Mouse (Mus musculus): Measurements from ENCODE around the gene Entpd8. TPM values are rescaled to one million over a fixed set of nuclear protein-coding genes. Genes with fewer than 3 reads are reported as not detected.

Gene Entpd8
- polyA plus RNA-seq, 1 experiment from 2014 or later: not detected

DNA sequence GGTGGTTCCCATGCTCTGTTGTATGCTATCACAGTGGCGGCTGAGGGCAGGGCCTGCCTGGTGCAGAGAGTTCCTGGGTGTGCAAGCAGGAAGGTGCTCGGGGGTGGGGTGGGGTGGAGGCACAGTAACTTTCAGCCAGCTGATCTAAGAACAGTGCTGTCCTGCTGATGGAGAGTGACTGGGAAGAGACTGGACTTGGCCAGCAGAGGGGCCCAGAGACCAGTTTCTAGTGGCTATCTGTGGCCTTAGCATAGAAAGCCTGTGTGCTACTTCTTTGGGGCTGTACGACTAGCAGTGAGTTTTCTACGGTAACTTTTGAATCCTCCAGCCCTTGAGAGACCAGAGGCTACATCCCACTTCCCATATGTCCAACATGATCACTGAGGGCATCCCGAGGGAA is 18.9 kb downstream of the Entpd8 start:
- no peak overlapping the region for H3K9ac ChIP-seq
- no peak overlapping the region for H3K27ac ChIP-seq
- H3K4me1 ChIP-seq: 0 out of 2 replicates have a peak, but pooled peaks cover 6% of the 10 kb centered on the region
- no peaks in the 10 kb centered on the region for H3K36me3 ChIP-seq (replicated peaks)
- peak; percentile 56; the same call in 1 of the 2 replicates for ATAC-seq (replicated peaks)
- no peak overlapping the region for H3K4me2 ChIP-seq
- H3K9me3 ChIP-seq: no peaks in the 10 kb centered on the region
- no peak overlapping the region for H3K4me3 ChIP-seq
- 45% methylated on average over 5 of the region's 5 CpGs for WGBS
- peaks cover 3% of the 10 kb centered on the region; the same call in 1 of the 2 replicates for H3K27me3 ChIP-seq (replicated peaks)

DNA sequence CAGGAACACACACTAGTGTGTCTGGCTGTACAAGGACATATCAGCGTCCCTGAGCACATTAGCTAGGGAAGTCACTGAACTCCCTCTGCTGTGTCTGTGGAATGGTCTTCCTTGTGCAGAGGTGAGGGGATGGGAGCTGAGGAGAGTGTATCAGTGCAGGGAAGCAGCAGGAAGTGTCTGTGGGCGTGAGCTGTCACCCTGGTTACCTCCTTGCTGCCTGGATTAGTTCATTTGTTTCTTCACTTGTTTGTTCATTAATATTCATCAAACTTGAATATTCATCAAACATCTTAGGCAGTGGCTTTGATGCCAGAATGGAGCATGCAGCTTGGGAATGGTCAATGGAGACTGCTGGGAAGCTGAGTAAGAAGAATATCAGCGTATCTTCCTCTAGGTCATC is 19.6 kb downstream of the Entpd8 start:
- WGBS: 40% methylated on average over 3 of the region's 3 CpGs
- H3K4me3 ChIP-seq: no peak overlapping the region
- peak; percentile 56 for ATAC-seq (replicated peaks)
- H3K27ac ChIP-seq: no peak overlapping the region
- no peak overlapping the region for H3K9ac ChIP-seq
- no peak overlapping the region for H3K4me2 ChIP-seq
- no peaks in the 10 kb centered on the region for H3K9me3 ChIP-seq
- 0 out of 2 replicates have a peak, but pooled peaks cover 6% of the 10 kb centered on the region for H3K4me1 ChIP-seq
- no peaks in the 10 kb centered on the region for H3K36me3 ChIP-seq (replicated peaks)
- no peaks in the 10 kb centered on the region; the same call in 1 of the 2 replicates for H3K27me3 ChIP-seq (replicated peaks)

GRCm38 (mm10) chr2:25104122-25104521 is 24.0 kb downstream of the Entpd8 start:
- H3K4me2 ChIP-seq: no peak overlapping the region
- H3K4me1 ChIP-seq: 0 out of 2 replicates have a peak, but pooled peaks cover 5% of the 10 kb centered on the region
- H3K27ac ChIP-seq: no peak overlapping the region
- no peak overlapping the region for H3K4me3 ChIP-seq
- 90% methylated on average over 2 of the region's 2 CpGs for WGBS
- H3K36me3 ChIP-seq (replicated peaks): no peaks in the 10 kb centered on the region
- H3K9ac ChIP-seq: no peak overlapping the region
- no peaks in the 10 kb centered on the region for H3K9me3 ChIP-seq
- no peaks in the 10 kb centered on the region; the same call in 1 of the 2 replicates for H3K27me3 ChIP-seq (replicated peaks)
- no peak for ATAC-seq (replicated peaks)

DNA sequence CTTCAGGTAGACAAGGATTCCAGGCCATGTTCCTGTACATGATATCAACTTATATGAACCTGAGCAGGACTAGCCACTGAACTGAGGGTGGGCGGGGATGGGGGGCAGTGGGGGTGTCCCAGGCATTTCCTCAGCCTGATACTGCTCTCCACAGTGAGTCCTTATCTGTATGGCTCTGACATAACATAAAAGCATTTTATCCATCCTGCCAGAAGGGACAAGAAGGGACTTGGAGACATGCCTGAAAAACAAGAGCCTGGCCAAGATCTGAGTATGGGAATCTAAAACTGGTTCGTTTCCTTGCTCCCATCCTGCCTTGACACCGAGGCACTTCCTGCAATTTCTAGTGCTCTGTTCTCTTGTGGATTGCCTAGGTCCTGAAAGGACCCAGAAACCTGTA is 25.9 kb downstream of the Entpd8 start:
- Histone ChIP-seq H3K27ac (no peak overlapping the region), H3K4me3 (no peak overlapping the region), H3K4me1 (no peaks in the 10 kb centered on the region), H3K4me2 (no peak overlapping the region), H3K36me3 (replicated peaks) (no peaks in the 10 kb centered on the region), H3K9ac (no peak overlapping the region), H3K9me3 (no peaks in the 10 kb centered on the region), H3K27me3 (replicated peaks) (no peaks in the 10 kb centered on the region)
- ATAC-seq (replicated peaks): no peak
- WGBS: 73% methylated on average over 3 of the region's 3 CpGs

DNA sequence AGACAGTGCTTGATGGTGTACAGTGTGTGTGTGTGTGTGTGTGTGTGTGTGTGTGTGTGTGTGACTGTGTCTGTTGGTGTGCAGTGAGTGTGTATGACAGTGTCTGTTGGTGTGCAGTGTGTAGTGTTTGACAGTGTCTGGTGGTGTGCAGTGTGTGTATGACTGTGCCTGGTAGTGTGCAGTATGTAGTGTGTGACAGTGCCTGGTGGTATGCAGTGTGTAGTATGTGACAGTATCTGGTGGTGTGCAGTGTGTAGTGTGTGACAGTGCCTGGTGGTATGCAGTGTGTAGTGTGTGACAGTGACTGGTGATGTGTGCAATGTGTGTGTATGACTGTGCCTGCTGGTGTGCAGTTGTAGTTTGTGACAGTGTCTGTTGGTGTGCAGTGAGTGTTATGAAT is 29.4 kb downstream of the Entpd8 start:
- ATAC-seq (replicated peaks): no peak
- no peak overlapping the region for H3K9ac ChIP-seq
- no peaks in the 10 kb centered on the region for H3K9me3 ChIP-seq
- H3K27me3 ChIP-seq (replicated peaks): no peaks in the 10 kb centered on the region
- H3K4me1 ChIP-seq: no peaks in the 10 kb centered on the region
- no peak overlapping the region for H3K27ac ChIP-seq
- H3K4me2 ChIP-seq: no peak overlapping the region
- H3K36me3 ChIP-seq (replicated peaks): no peaks in the 10 kb centered on the region
- H3K4me3 ChIP-seq: no peak overlapping the region

DNA sequence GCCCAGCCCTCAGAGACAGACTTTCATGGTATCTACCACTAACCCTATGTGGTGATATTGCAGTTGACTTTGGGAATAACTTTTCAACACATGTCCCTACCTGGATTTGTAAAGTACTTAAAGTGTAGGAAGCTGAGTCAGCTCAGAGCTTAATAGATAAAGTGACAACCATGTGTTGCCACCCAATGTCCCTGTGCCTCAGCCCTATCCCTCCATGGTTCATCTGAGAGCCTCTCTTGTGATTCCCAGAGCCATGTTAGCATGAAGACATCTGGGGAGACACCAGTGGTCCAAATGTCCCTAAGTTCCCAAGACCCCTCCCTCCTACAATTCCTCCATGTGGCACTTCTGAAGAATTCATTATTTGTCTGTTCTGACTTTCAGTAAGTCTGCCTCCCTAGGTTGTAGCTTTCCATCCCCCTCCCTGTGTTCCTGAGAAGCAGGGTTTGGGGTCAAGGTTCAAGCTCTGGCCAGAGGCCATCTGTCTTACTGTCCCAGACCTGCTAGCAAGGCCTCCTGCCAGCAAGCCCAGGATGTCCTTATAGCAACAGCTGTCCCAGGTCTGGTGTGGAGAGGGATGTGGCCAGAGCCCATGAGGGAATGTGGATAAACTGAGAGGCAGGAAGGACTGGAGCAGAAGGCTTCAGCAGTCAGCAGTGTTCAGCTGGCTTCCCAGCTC is 30.5 kb downstream of the Entpd8 start:
- no peak overlapping the region for H3K4me3 ChIP-seq
- H3K27me3 ChIP-seq (replicated peaks): no peaks in the 10 kb centered on the region
- no peak for ATAC-seq (replicated peaks)
- no peak overlapping the region for H3K27ac ChIP-seq
- no peaks in the 10 kb centered on the region for H3K36me3 ChIP-seq (replicated peaks)
- H3K4me1 ChIP-seq: no peaks in the 10 kb centered on the region
- no peaks in the 10 kb centered on the region for H3K9me3 ChIP-seq
- H3K4me2 ChIP-seq: no peak overlapping the region
- H3K9ac ChIP-seq: no peak overlapping the region

DNA sequence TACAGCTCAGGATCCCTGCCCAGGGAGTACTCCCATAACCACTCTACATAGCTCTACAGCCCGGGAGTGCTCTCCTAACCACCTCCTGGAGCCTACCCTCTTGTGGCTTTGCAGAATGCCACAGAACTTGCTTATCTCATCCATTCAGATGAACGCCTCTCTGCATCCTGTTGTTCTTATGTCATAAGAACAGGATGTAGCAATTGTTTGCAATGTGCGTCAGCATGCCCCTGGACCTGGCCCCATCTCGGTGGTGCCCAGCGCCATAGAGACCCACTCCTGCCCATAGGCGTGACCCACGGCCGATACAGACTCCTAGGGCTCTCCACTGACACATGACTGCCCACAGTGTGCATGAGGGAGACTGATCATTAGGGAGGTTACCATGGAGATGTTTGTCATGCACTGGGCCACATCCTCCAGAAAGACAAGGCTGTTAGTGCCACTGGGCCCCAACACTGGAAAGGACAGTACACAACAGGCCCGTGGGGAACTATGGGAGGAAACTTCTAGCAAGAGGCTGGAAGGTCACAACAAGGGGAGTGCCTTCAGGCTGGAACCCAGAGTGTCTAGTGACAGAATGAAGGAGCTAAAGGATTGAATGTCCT is 31.2 kb downstream of the Entpd8 start:
- Histone ChIP-seq H3K36me3 (replicated peaks) (no peaks in the 10 kb centered on the region), H3K9me3 (no peaks in the 10 kb centered on the region), H3K27ac (no peak overlapping the region), H3K4me3 (no peak overlapping the region), H3K4me1 (no peaks in the 10 kb centered on the region), H3K9ac (no peak overlapping the region), H3K4me2 (no peak overlapping the region), H3K27me3 (replicated peaks) (no peaks in the 10 kb centered on the region)
- WGBS: 63% methylated on average over 9 of the region's 9 CpGs
- no peak for ATAC-seq (replicated peaks)

DNA sequence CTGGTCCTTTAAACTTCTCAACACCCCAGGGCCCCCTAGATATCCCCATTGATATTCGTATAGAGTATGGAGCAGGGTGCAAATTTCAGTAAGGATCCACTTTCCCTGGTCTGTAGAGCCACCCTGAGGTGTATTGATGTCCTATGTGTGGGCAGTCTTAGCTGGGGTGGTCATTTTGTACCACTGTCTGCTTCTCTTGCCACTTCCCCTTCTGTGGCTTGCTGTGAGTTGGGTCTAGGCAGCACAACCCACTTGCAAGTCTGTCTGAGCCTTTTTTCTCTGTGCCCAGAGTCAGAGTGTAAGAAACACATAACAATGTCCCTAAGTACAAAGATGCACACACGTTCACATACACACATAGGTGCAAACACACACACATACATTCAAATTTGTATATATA is 34.2 kb downstream of the Entpd8 start:
- no peaks in the 10 kb centered on the region for H3K27me3 ChIP-seq (replicated peaks)
- no peak for ATAC-seq (replicated peaks)
- H3K36me3 ChIP-seq (replicated peaks): no peaks in the 10 kb centered on the region
- no peak overlapping the region for H3K4me3 ChIP-seq
- no peaks in the 10 kb centered on the region for H3K9me3 ChIP-seq
- no peak overlapping the region for H3K27ac ChIP-seq
- H3K9ac ChIP-seq: no peak overlapping the region
- H3K4me1 ChIP-seq: no peaks in the 10 kb centered on the region
- no peak overlapping the region for H3K4me2 ChIP-seq
- 88% methylated on average over 2 of the region's 2 CpGs for WGBS

GRCm38 (mm10) chr2:25115442-25115841 is 35.3 kb downstream of the Entpd8 start:
- Histone ChIP-seq H3K4me2 (no peak overlapping the region), H3K27ac (no peak overlapping the region), H3K27me3 (replicated peaks) (no peaks in the 10 kb centered on the region), H3K4me1 (no peaks in the 10 kb centered on the region), H3K4me3 (no peak overlapping the region), H3K9me3 (no peaks in the 10 kb centered on the region), H3K9ac (no peak overlapping the region), H3K36me3 (replicated peaks) (no peaks in the 10 kb centered on the region)
- 44% methylated on average over 2 of the region's 2 CpGs for WGBS
- ATAC-seq (replicated peaks): no peak

DNA sequence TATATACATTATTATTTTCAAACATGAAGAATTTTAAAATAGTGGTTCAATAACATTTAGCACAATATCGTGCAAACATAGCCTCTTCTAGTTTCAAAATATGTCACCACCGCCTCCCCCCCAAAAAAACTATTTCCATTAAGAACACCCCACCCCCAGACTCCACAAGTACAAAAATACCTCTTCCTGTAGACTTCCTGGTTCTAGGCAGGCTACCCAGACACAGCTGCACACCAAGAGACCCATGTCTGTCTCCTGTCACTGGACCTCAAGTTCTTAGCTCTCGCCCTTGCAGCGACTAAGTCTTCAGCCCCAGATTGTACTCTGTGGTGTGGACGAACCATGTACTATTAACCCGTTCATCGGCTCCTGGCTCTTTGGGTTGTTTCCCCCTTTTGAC is 40.9 kb downstream of the Entpd8 start:
- Histone ChIP-seq H3K4me3 (no peak overlapping the region), H3K36me3 (replicated peaks) (no peaks in the 10 kb centered on the region), H3K9me3 (no peaks in the 10 kb centered on the region), H3K4me1 (peaks cover 5% of the 10 kb centered on the region; the same call in 1 of the 2 replicates), H3K4me2 (no peak overlapping the region), H3K27ac (no peak overlapping the region), H3K9ac (no peak overlapping the region), H3K27me3 (replicated peaks) (no peaks in the 10 kb centered on the region)
- ATAC-seq (replicated peaks): no peak
- WGBS: 88% methylated on average over 7 of the region's 7 CpGs

- Histone ChIP-seq H3K4me1 (peaks cover 16% of the 10 kb centered on the region), H3K9me3 (no peaks in the 10 kb centered on the region), H3K4me3 (no peak overlapping the region), H3K36me3 (replicated peaks) (no peaks in the 10 kb centered on the region), H3K27me3 (replicated peaks) (no peaks in the 10 kb centered on the region), H3K4me2 (no peak overlapping the region), H3K9ac (no peak overlapping the region), H3K27ac (no peak overlapping the region)
- ATAC-seq (replicated peaks): no peak
- 72% methylated on average over 2 of the region's 2 CpGs for WGBS
Observed at GRCm38 (mm10) chr2:25122666-25123065, 42.6 kb downstream of the Entpd8 start.

DNA sequence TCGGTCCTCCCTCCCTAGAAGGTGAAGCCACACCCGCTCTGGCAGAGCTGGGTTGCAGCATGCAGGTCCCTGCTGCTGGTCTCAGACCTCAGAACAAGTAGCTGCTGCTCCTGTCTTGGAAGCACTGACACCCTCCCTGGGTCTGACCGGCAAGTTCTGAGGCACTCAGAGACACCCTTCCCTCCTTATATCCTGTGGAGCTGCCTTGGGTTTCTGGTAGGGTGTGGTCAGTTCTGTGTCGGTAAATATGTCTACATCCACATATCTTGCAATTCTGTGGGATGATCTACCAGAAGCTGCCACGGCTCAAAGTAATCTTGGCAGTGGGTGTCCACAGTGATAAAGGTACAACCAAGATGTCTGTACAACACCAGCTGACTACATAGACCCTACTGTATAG is 43.4 kb downstream of the Entpd8 start:
- no peaks in the 10 kb centered on the region for H3K36me3 ChIP-seq (replicated peaks)
- no peak overlapping the region for H3K9ac ChIP-seq
- WGBS: 95% methylated on average over 5 of the region's 5 CpGs
- H3K9me3 ChIP-seq: no peaks in the 10 kb centered on the region
- H3K27ac ChIP-seq: no peak overlapping the region
- no peak overlapping the region for H3K4me2 ChIP-seq
- H3K4me1 ChIP-seq: peaks cover 22% of the 10 kb centered on the region
- no peak for ATAC-seq (replicated peaks)
- H3K4me3 ChIP-seq: no peak overlapping the region
- no peaks in the 10 kb centered on the region for H3K27me3 ChIP-seq (replicated peaks)

DNA sequence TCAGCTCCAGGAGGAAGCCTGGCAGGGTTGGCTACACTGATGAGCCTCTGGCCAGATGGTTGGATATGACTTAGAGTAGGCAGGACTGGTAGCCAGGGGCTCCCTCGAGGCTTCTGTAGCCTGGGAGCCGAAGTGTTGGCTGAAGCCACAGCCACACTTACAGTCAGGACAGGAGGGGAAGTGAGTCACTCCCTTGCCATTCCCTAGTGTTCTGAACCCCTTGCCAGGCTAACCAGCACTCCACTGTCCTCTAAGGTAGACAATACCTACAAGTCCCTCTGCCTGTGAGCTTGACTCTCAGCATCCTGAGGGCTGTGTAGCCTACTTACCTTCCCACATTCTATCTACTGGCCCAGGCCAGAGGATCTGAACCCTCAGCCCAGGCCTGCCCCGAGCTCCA is 44.3 kb downstream of the Entpd8 start:
- Histone ChIP-seq H3K9me3 (no peaks in the 10 kb centered on the region), H3K4me1 (peaks cover 25% of the 10 kb centered on the region), H3K27ac (no peak overlapping the region), H3K36me3 (replicated peaks) (no peaks in the 10 kb centered on the region), H3K4me3 (no peak overlapping the region), H3K27me3 (replicated peaks) (no peaks in the 10 kb centered on the region), H3K4me2 (no peak overlapping the region), H3K9ac (no peak overlapping the region)
- 72% methylated on average over 3 of the region's 3 CpGs for WGBS
- no peak for ATAC-seq (replicated peaks)

All from midbrain, embryonic 15.5 days (tissue).